Mouse (Mus musculus): ENCODE data around the gene Lims1.

Lims1 gene

GRCm38 (mm10) chr10:58451575-58451974 lies 128.3 kb downstream of the Lims1 start:
- DNase-seq: no peak

- no peak for DNase-seq
These were observed 128.9 kb downstream of the Lims1 start for GRCm38 (mm10) chr10:58452185-58452584.

DNA sequence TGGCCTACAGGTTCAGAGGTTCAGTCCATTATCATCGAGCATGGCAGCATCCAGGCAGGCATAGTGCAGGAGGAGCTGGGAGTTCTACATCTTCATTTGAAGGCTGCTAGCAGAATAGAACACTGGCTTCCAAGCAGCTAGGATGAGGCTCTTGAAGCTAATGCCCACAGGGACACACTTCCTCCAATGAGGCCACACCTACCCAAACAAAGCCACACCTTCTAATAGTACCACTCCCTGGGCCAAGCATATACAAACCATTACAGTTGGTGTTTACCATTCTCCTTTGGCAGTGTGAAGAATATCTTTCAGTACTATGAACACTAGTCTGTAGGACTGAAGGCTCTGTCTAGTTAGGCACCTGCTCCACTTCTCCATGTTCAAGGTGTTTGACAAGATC lies 136.6 kb downstream of the Lims1 start:
- no peak for DNase-seq
